Mouse (Mus musculus): Measurements from ENCODE around the gene Ccdc106. TPM values are rescaled to one million over a fixed set of nuclear protein-coding genes. Genes with fewer than 3 reads are reported as not detected.

Ccdc106 gene
- total and polyA plus RNA-seq, 3 experiments, result 0.52 to 0.81 TPM; not detected in 1

DNA sequence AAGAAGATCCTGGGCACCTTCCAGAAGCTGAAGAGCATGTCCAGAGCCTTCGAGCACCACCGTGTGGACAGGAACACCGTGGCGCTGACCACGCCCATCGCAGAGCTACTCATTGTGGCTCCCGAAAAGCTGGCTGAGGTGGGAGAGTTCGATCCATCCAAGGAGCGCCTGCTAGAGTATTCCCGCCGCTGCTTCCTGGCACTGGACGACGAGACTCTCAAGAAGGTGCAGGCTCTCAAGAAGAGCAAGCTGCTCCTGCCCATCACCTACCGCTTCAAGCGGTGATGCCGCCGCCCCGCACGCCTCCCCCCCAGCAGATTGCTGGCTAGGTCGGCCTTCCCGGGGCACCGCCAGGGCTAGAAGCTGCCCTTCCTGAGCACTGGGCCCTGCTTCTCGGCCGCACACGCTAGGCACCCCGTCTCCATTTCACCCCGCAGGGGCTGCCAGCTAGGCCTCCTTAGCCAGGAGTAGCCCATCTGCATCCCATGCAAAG lies 39.9 kb downstream of the Ccdc106 start:
- DNase-seq (ENCODE audit: extremely low read depth), result peak; percentile 89
- H3K27ac ChIP-seq (ENCODE audit: insufficient read depth, low read depth), result peak overlapping the region; percentile 90
- H3K4me3 ChIP-seq (replicated peaks in 1 of 3; ENCODE audit: low read depth in 2 of 3, low read length in 2 of 3, poor library complexity in 1 of 3), result peak overlapping the region; percentile 65 to 68 (median 67)
- H3K79me2 ChIP-seq (replicated peaks; ENCODE audit: control insufficient read depth, extremely low read depth, insufficient read depth, poor library complexity, severe bottlenecking), result peaks cover 26% of the 10 kb centered on the region
- in situ Hi-C loops (cut with MboI; ENCODE audit: low pct_ligation_motif_present, low pct_unique_long_range_greater_than_20kb, low sequenced_read_pairs) (loop anchor here (5.0 kb wide), 1 partner anchor 67 kb away; the partner anchor contains the start of gene Rasl2-9), dilution Hi-C loops (cut with MboI; ENCODE audit: extremely low pct_ligation_motif_present, extremely low pct_unique_long_range_greater_than_20kb, low sequenced_read_pairs) (no loop called here)
- peaks cover under 1 to 16% of the 10 kb centered on the region in 2 experiments for H3K36me3 ChIP-seq (replicated peaks in 1 of 2; ENCODE audit: control insufficient read depth in 1 of 2, insufficient read depth in 1 of 2, low read length in 1 of 2)
- no peaks in the 10 kb centered on the region for H3K27me3 ChIP-seq (replicated peaks)
- peak overlapping the region; percentile 76 for H3K4me2 ChIP-seq (ENCODE audit: insufficient read depth, low read depth, poor library complexity, severe bottlenecking)
- TF ChIP-seq HCFC1 (IDR thresholded peaks at IDR 0.05; ENCODE audit: low read depth, low read length), result no peak
- TF ChIP-seq BHLHE40 (IDR thresholded peaks at IDR 0.05; ENCODE audit: low read depth, low read length), result no peak
- TF ChIP-seq SIN3A (IDR thresholded peaks at IDR 0.05; ENCODE audit: low read length), result peak; percentile 79; the same call in 1 of the 2 replicates
- TF ChIP-seq CHD1 (IDR thresholded peaks at IDR 0.05; ENCODE audit: low read depth, low read length), result peak; percentile 77; the same call in 1 of the 2 replicates
- 0 out of 2 replicates have a peak, but pooled peaks have one; percentile 20 for TF ChIP-seq MAZ (IDR thresholded peaks at IDR 0.05; ENCODE audit: low read depth, low read length)
- no peak for TF ChIP-seq JUN (IDR thresholded peaks at IDR 0.05; ENCODE audit: insufficient read depth, low read depth, low read length)
- TF ChIP-seq SMC3 (IDR thresholded peaks at IDR 0.05; ENCODE audit: low read depth, low read length), result peak; percentile 60
- TF ChIP-seq TCF12 (IDR thresholded peaks at IDR 0.05; ENCODE audit: low read depth, low read length), result peak; percentile 55; the same call in 1 of the 2 replicates
- TF ChIP-seq KAT2A (IDR thresholded peaks at IDR 0.05; ENCODE audit: insufficient replicate concordance, low read length), result no peak
- no peak for TF ChIP-seq PAX5 (IDR thresholded peaks at IDR 0.05; ENCODE audit: low read length)
- TF ChIP-seq E2F4 (IDR thresholded peaks at IDR 0.05; ENCODE audit: insufficient replicate concordance, low read depth, low read length), result no peak
- TF ChIP-seq ZC3H11A (IDR thresholded peaks at IDR 0.05; ENCODE audit: low read depth, low read length), result no peak
- TF ChIP-seq CHD2 (IDR thresholded peaks at IDR 0.05; ENCODE audit: low read length), result no peak
- TF ChIP-seq ZMIZ1 (IDR thresholded peaks at IDR 0.05; ENCODE audit: low read depth, low read length), result peak; percentile 54
- TF ChIP-seq TBP (conservative IDR thresholded peaks at IDR 0.05; ENCODE audit: low read depth, low read length), result no peak
- no peak for TF ChIP-seq GABPA (IDR thresholded peaks at IDR 0.05; ENCODE audit: insufficient replicate concordance, low read depth, low read length)
- peak; percentile 39; the same call in 1 of the 2 replicates for TF ChIP-seq MXI1 (IDR thresholded peaks at IDR 0.05; ENCODE audit: low read depth, low read length)
- TF ChIP-seq NRF1 (IDR thresholded peaks at IDR 0.05; ENCODE audit: low read depth, low read length), result peak; percentile 37; the same call in 1 of the 2 replicates
- TF ChIP-seq ZKSCAN1 (IDR thresholded peaks at IDR 0.05; ENCODE audit: borderline replicate concordance, low read depth, low read length), result no peak
- no peak for TF ChIP-seq IRF4 (IDR thresholded peaks at IDR 0.05; ENCODE audit: low read depth, low read length)
- TF ChIP-seq USF2 (conservative IDR thresholded peaks at IDR 0.05; ENCODE audit: low read depth, low read length), result no peak
- TF ChIP-seq RAD21 (IDR thresholded peaks at IDR 0.05; ENCODE audit: low read depth, low read length), result peak; percentile 63
- no peak for TF ChIP-seq JUND (conservative IDR thresholded peaks at IDR 0.05; ENCODE audit: low read depth, low read length)
- peak; percentile 52; the same call in 1 of the 2 replicates for TF ChIP-seq NELFE (IDR thresholded peaks at IDR 0.05; ENCODE audit: low read depth, low read length)
- TF ChIP-seq ELF1 (IDR thresholded peaks at IDR 0.05; ENCODE audit: low read depth, low read length), result 0 out of 2 replicates have a peak, but pooled peaks have one; percentile 22
- TF ChIP-seq MEF2A (IDR thresholded peaks at IDR 0.05; ENCODE audit: borderline replicate concordance, low read depth, low read length), result 0 out of 2 replicates have a peak, but pooled peaks have one; percentile 43
- TF ChIP-seq MAX (IDR thresholded peaks at IDR 0.05; ENCODE audit: low read length), result peak; percentile 51; the same call in 1 of the 2 replicates
- TF ChIP-seq UBTF (IDR thresholded peaks at IDR 0.05; ENCODE audit: low read depth, low read length), result 0 out of 2 replicates have a peak, but pooled peaks have one; percentile 73
- peak in 1 of 2 experiments; percentile 81; a peak in 2 of 4 replicates for TF ChIP-seq CTCF (conservative IDR thresholded peaks at IDR 0.05 in 1 of 2, IDR thresholded peaks at IDR 0.05 in 1 of 2; ENCODE audit: low read depth in 2 of 2, low read length in 2 of 2)
- TF ChIP-seq MYC (IDR thresholded peaks at IDR 0.05; ENCODE audit: low read depth, low read length), result no peak; the same call in 1 of the 2 replicates
- TF ChIP-seq ETS1 (conservative IDR thresholded peaks at IDR 0.05; ENCODE audit: low read depth, low read length), result no peak
- TF ChIP-seq POLR2AphosphoS2 (IDR thresholded peaks at IDR 0.05; ENCODE audit: low read depth, low read length), result no peak
- TF ChIP-seq POLR2A (IDR thresholded peaks at IDR 0.05; ENCODE audit: low read depth, low read length), result peak; percentile 46
- no peak for TF ChIP-seq EP300 (IDR thresholded peaks at IDR 0.05; ENCODE audit: low read length)
- no peak for TF ChIP-seq USF1 (IDR thresholded peaks at IDR 0.05; ENCODE audit: low read depth, low read length)
- TF ChIP-seq ZNF384 (IDR thresholded peaks at IDR 0.05; ENCODE audit: low read depth, low read length), result no peak
- TF ChIP-seq RCOR1 (conservative IDR thresholded peaks at IDR 0.05; ENCODE audit: low read depth, low read length), result no peak
- TF ChIP-seq MAFK (IDR thresholded peaks at IDR 0.05; ENCODE audit: insufficient replicate concordance, low read length), result no peak
- H3K9me3 ChIP-seq (replicated peaks; ENCODE audit: low read length), result no peaks in the 10 kb centered on the region
- peaks cover 2 to 39% of the 10 kb centered on the region in 2 experiments; a peak in 3 of 4 replicates for H3K4me1 ChIP-seq (ENCODE audit: control insufficient read depth in 1 of 2, insufficient read depth in 2 of 2)
- peak overlapping the region; percentile 86 for H3K9ac ChIP-seq (ENCODE audit: insufficient read depth, low read depth)

Measured in CH12.LX (cell line).